Mouse (Mus musculus) thymus, postnatal 0 days (tissue): ENCODE results near the gene Gm45337. TPM values are rescaled to one million over a fixed set of nuclear protein-coding genes. Genes with fewer than 3 reads are reported as not detected.
A peak's percentile ranks its signal among the peaks of the same experiment; 100 is the strongest.
"Not testable (repeated sequence)": the region's sequence is repeated elsewhere in the genome, so short reads cannot be mapped to it uniquely, and the experiment has no call there.

ENCODE experiments used
- DNase-seq: peaks from one replicate; pipeline ENCODE4 v3.0.0-alpha.2; 2015; ENCODE audit warnings: low spot score
- polyA plus RNA-seq: library from polyadenylated mRNA; unstranded; fragments of >200 nt; fragmentation: Nextera tagmentation; extraction: Ambion mirVana; gene quantifications from 2 replicates; pipeline ENCODE4 v1.2.1, GENCODE M21; 2015

Gene Gm45337
- polyA plus RNA-seq = not detected in 2 replicates

GRCm38 (mm10) chr7:142144507-142144906 is at the start of gene Gm45337:
TSS of gene Gm45337 (minus strand) at chr7:142144607.
- no peak for DNase-seq

GRCm38 (mm10) chr7:142190289-142190688 is 45.9 kb upstream of the Gm45337 start, which contains the start of gene Gm10153:
TSS of gene Gm10153 (minus strand) at chr7:142190389.
- no peak for DNase-seq

- no peak for DNase-seq
Observed at GRCm38 (mm10) chr7:142188156-142188555, 43.7 kb upstream of the Gm45337 start.

GRCm38 (mm10) chr7:142181021-142181420 is 36.6 kb upstream of the Gm45337 start:
- DNase-seq = no peak

GRCm38 (mm10) chr7:142178685-142179084 is 34.3 kb upstream of the Gm45337 start:
- no peak for DNase-seq

- DNase-seq = not testable (repeated sequence)
Observed at GRCm38 (mm10) chr7:142175905-142176304, 31.5 kb upstream of the Gm45337 start, which contains the start of gene Krtap5-2. TSS of gene Krtap5-2 (minus strand) at chr7:142176005.

GRCm38 (mm10) chr7:142169836-142170235 is 25.4 kb upstream of the Gm45337 start:
- peak; percentile 43 for DNase-seq

- not testable (repeated sequence) for DNase-seq
Observed at GRCm38 (mm10) chr7:142165639-142166038, 21.2 kb upstream of the Gm45337 start, which contains the start of gene Gm4553. TSS of gene Gm4553 (minus strand) at chr7:142165739.

GRCm38 (mm10) chr7:142159366-142159765 is 15.0 kb upstream of the Gm45337 start:
- no peak for DNase-seq

- not testable (repeated sequence) for DNase-seq
Observed at GRCm38 (mm10) chr7:142157013-142157412, 12.6 kb upstream of the Gm45337 start, which contains the start of gene Gm29735. TSS of gene Gm29735 (minus strand) at chr7:142157113.

GRCm38 (mm10) chr7:142155308-142155707 is 10.9 kb upstream of the Gm45337 start:
- no peak for DNase-seq

- DNase-seq = no peak
Observed at GRCm38 (mm10) chr7:142152191-142152590, 7.8 kb upstream of the Gm45337 start.

- no peak for DNase-seq
Observed at GRCm38 (mm10) chr7:142148633-142149032, 4.2 kb upstream of the Gm45337 start.

- peak; percentile 46 for DNase-seq
Observed at GRCm38 (mm10) chr7:142146033-142146432, 1.6 kb upstream of the Gm45337 start.

- DNase-seq = no peak
Observed at GRCm38 (mm10) chr7:142145413-142145940, 1.1 kb upstream of the Gm45337 start.

GRCm38 (mm10) chr7:142143506-142144010 is 849 bp downstream of the Gm45337 start:
- not testable (repeated sequence) for DNase-seq

- no peak for DNase-seq
Observed at GRCm38 (mm10) chr7:142140696-142141095, 3.7 kb downstream of the Gm45337 start.

- not testable (repeated sequence) for DNase-seq
Observed at GRCm38 (mm10) chr7:142135934-142136333, 8.5 kb downstream of the Gm45337 start, which contains the start of gene Gm39115. TSS of gene Gm39115 (minus strand) at chr7:142136034.

GRCm38 (mm10) chr7:142134206-142134995 is 10.0 kb downstream of the Gm45337 start:
- no peak for DNase-seq

GRCm38 (mm10) chr7:142128843-142129242 is 15.6 kb downstream of the Gm45337 start:
- DNase-seq = no peak

- DNase-seq = not testable (repeated sequence)
Observed at GRCm38 (mm10) chr7:142120629-142121028, 23.8 kb downstream of the Gm45337 start, which contains the start of gene Gm45618. TSS of gene Gm45618 (minus strand) at chr7:142120729.

- no peak for DNase-seq
Observed at GRCm38 (mm10) chr7:142119632-142120031, 24.8 kb downstream of the Gm45337 start.
